In the genomic region with DNA sequence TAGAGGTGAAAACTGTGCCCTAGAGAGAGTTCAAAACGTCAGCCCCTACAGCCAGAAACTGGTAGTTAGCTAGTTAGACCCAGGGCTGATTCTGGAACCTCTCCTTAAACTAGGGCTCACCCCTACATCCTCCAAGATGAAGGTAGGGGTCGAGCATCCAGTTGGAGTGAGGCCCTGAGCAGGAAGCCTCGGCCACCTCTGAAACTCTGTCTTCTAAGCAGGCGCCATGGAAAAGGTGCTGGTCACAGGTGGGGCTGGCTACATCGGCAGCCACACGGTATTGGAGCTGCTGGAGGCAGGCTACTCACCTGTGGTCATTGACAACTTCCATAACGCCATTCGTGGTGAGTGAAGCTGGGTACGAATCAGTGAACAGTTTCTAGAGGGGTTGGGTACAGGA, we compare ENCODE assay signal across 8 mouse cellular contexts. TPM values are rescaled to one million over a fixed set of nuclear protein-coding genes. Genes with fewer than 3 reads are reported as not detected.
A peak's percentile ranks its signal among the peaks of the same experiment; 100 is the strongest.
DNase-seq lines count a peak whose midpoint lies in the region; ATAC-seq and TF ChIP-seq lines count a peak whose summit lies in the region.

No protein-coding gene starts in this region.

- no peak for DNase-seq in heart, postnatal 0 days (ENCODE audit: low spot score)
- DNase-seq in heart, postnatal 4 days = no peak
- DNase-seq in midbrain, postnatal 0 days (ENCODE audit: low spot score) = no peak
- no peak for DNase-seq in left cerebral cortex, postnatal 36 days (ENCODE audit: low spot score in 2 of 2)
- DNase-seq in adrenal gland, adult 18-20 months (ENCODE audit: low spot score in 2 of 2) = no peak

- 0 out of 2 replicates have a peak overlapping the region, but pooled peaks have one; percentile 94 for H3K4me2 ChIP-seq in heart, postnatal 0 days (ENCODE audit: low read depth, low read length)
- no peak overlapping the region for H3K4me2 ChIP-seq in midbrain, embryonic 12.5 days (replicated peaks)
- no peak overlapping the region for H3K4me2 ChIP-seq in midbrain, postnatal 0 days (ENCODE audit: low read depth, low read length, poor library complexity, severe bottlenecking)
- peak overlapping the region; percentile 97 for H3K4me2 ChIP-seq in intestine, postnatal 0 days (replicated peaks; ENCODE audit: low read depth)
- H3K4me2 ChIP-seq in stomach, embryonic 15.5 days = peak overlapping the region; percentile 90; the same call in 1 of the 2 replicates

- no peak for TF ChIP-seq CTCF in heart, postnatal 0 days (IDR thresholded peaks at IDR 0.05; ENCODE audit: low read depth)
- no peak for TF ChIP-seq CTCF in midbrain, postnatal 0 days (IDR thresholded peaks at IDR 0.05)
- no peak for TF ChIP-seq CTCF in intestine, postnatal 0 days (IDR thresholded peaks at IDR 0.05; ENCODE audit: low read depth)

- 82% methylated on average over 9 of the region's 9 CpGs for WGBS in heart, postnatal 0 days
- WGBS in midbrain, embryonic 12.5 days = 85% methylated on average over 9 of the region's 9 CpGs
- 86% methylated on average over 9 of the region's 9 CpGs for WGBS in midbrain, postnatal 0 days
- 73% methylated on average over 9 of the region's 9 CpGs for WGBS in intestine, postnatal 0 days
- WGBS in stomach, embryonic 15.5 days = 75% methylated on average over 9 of the region's 9 CpGs

- peaks cover 54% of the 10 kb centered on the region for H3K36me3 ChIP-seq in heart, postnatal 0 days (replicated peaks; ENCODE audit: control insufficient read depth, insufficient read depth, low read length)
- peaks cover 54% of the 10 kb centered on the region for H3K36me3 ChIP-seq in midbrain, embryonic 12.5 days
- H3K36me3 ChIP-seq in midbrain, postnatal 0 days (ENCODE audit: insufficient read depth, low read length) = peaks cover 54% of the 10 kb centered on the region
- H3K36me3 ChIP-seq in intestine, postnatal 0 days (ENCODE audit: control insufficient read depth, insufficient read depth) = peaks cover 57% of the 10 kb centered on the region
- H3K36me3 ChIP-seq in stomach, embryonic 15.5 days = peaks cover 43% of the 10 kb centered on the region

- no peak overlapping the region for H3K4me3 ChIP-seq in heart, postnatal 0 days (ENCODE audit: low read depth, low read length)
- H3K4me3 ChIP-seq in midbrain, embryonic 12.5 days = no peak overlapping the region
- H3K4me3 ChIP-seq in midbrain, postnatal 0 days (ENCODE audit: low read depth, low read length) = no peak overlapping the region
- no peak overlapping the region for H3K4me3 ChIP-seq in intestine, postnatal 0 days (ENCODE audit: low read depth, low read length)
- H3K4me3 ChIP-seq in stomach, embryonic 15.5 days (replicated peaks) = no peak overlapping the region

- H3K27me3 ChIP-seq in heart, postnatal 0 days (ENCODE audit: control insufficient read depth, insufficient read depth, low read length) = no peaks in the 10 kb centered on the region
- H3K27me3 ChIP-seq in midbrain, embryonic 12.5 days = 0 out of 2 replicates have a peak, but pooled peaks cover 4% of the 10 kb centered on the region
- H3K27me3 ChIP-seq in midbrain, postnatal 0 days (ENCODE audit: insufficient read depth, low read length) = no peaks in the 10 kb centered on the region
- no peaks in the 10 kb centered on the region for H3K27me3 ChIP-seq in intestine, postnatal 0 days (replicated peaks; ENCODE audit: control insufficient read depth, insufficient read depth, low read length)
- no peaks in the 10 kb centered on the region for H3K27me3 ChIP-seq in stomach, embryonic 15.5 days (replicated peaks)

- no peak overlapping the region for H3K9ac ChIP-seq in heart, postnatal 0 days (replicated peaks; ENCODE audit: low read depth, low read length)
- 0 out of 2 replicates have a peak overlapping the region, but pooled peaks have one; percentile 86 for H3K9ac ChIP-seq in midbrain, embryonic 12.5 days (replicated peaks)
- H3K9ac ChIP-seq in midbrain, postnatal 0 days (replicated peaks; ENCODE audit: low read length, poor library complexity, severe bottlenecking) = no peak overlapping the region
- H3K9ac ChIP-seq in intestine, postnatal 0 days (ENCODE audit: low read depth, low read length) = peak overlapping the region; percentile 31; the same call in 1 of the 2 replicates
- H3K9ac ChIP-seq in stomach, embryonic 15.5 days = no peak overlapping the region

- ATAC-seq in heart, postnatal 0 days (ENCODE audit: insufficient read depth, low read depth) = no peak
- no peak for ATAC-seq in midbrain, embryonic 12.5 days (ENCODE audit: low FRiP score, low read depth)
- no peak for ATAC-seq in midbrain, postnatal 0 days (ENCODE audit: low FRiP score)
- ATAC-seq in intestine, postnatal 0 days = no peak
- ATAC-seq in stomach, embryonic 15.5 days (ENCODE audit: insufficient read depth, low FRiP score, low read depth) = no peak

- H3K4me1 ChIP-seq in heart, postnatal 0 days (ENCODE audit: control insufficient read depth, insufficient read depth) = no peaks in the 10 kb centered on the region; the same call in 1 of the 2 replicates
- H3K4me1 ChIP-seq in midbrain, embryonic 12.5 days = peaks cover 23% of the 10 kb centered on the region
- peaks cover 7% of the 10 kb centered on the region; the same call in 1 of the 2 replicates for H3K4me1 ChIP-seq in midbrain, postnatal 0 days (ENCODE audit: insufficient read depth, low read length)
- H3K4me1 ChIP-seq in intestine, postnatal 0 days (replicated peaks; ENCODE audit: control insufficient read depth, insufficient read depth, low read length) = no peaks in the 10 kb centered on the region
- H3K4me1 ChIP-seq in stomach, embryonic 15.5 days = peaks cover 15% of the 10 kb centered on the region

- no peak for TF ChIP-seq EP300 in heart, postnatal 0 days (IDR thresholded peaks at IDR 0.05; ENCODE audit: low read depth)

- intact Hi-C loops in left cerebral cortex, postnatal 36 days (cut with DNase I) = no loop called here

- no peaks in the 10 kb centered on the region for H3K9me3 ChIP-seq in heart, postnatal 0 days (replicated peaks; ENCODE audit: control insufficient read depth, low read length)
- H3K9me3 ChIP-seq in midbrain, embryonic 12.5 days = no peaks in the 10 kb centered on the region
- no peaks in the 10 kb centered on the region for H3K9me3 ChIP-seq in midbrain, postnatal 0 days (ENCODE audit: low read length)
- H3K9me3 ChIP-seq in intestine, postnatal 0 days (ENCODE audit: control insufficient read depth) = no peaks in the 10 kb centered on the region
- no peaks in the 10 kb centered on the region for H3K9me3 ChIP-seq in stomach, embryonic 15.5 days

- 0 out of 2 replicates have a peak overlapping the region, but pooled peaks have one; percentile 2 for H3K27ac ChIP-seq in heart, postnatal 0 days (ENCODE audit: low read depth)
- H3K27ac ChIP-seq in midbrain, embryonic 12.5 days (replicated peaks) = no peak overlapping the region
- no peak overlapping the region for H3K27ac ChIP-seq in midbrain, postnatal 0 days (ENCODE audit: low read depth, low read length)
- peak overlapping the region; percentile 89 for H3K27ac ChIP-seq in intestine, postnatal 0 days (ENCODE audit: low read depth, low read length)
- H3K27ac ChIP-seq in stomach, embryonic 15.5 days = peak overlapping the region; percentile 89

RNA-seq across cellular contexts. Expression of a gene that starts 1.6 kb away (rescaled TPM):
- 6.7 and 18.2 TPM in 2 replicates for total RNA-seq in heart, postnatal 0 days (2014; rRNA removed; ENCODE audit: low replicate concordance)
- polyA plus RNA-seq in heart, postnatal 0 days (2015; fragmentation: Nextera tagmentation; extraction: Ambion mirVana) = 10.4 and 11.8 TPM in 2 replicates
- 1 to 10 TPM; 7.6 to 9.8 TPM for total RNA-seq in heart, postnatal 4 days (2021)
- 32.1 and 32.8 TPM in 2 replicates for polyA plus RNA-seq in midbrain, embryonic 12.5 days (2016; fragmentation: Nextera tagmentation; extraction: Ambion mirVana)
- 33.5 and 47.5 TPM in 2 replicates for total RNA-seq in midbrain, postnatal 0 days (2014; rRNA removed)
- polyA plus RNA-seq in midbrain, postnatal 0 days (2015; fragmentation: Nextera tagmentation; extraction: Ambion mirVana) = 36.7 and 41.6 TPM in 2 replicates
- polyA plus RNA-seq in intestine, postnatal 0 days (2015; fragmentation: Nextera tagmentation; extraction: Ambion mirVana) = 99.5 and 131 TPM in 2 replicates
- 90.9 and 92.1 TPM in 2 replicates for polyA plus RNA-seq in stomach, embryonic 15.5 days (2015; fragmentation: Nextera tagmentation; extraction: Ambion mirVana)
- 10 to 100 TPM; 22.4 to 24.1 TPM for total RNA-seq in left cerebral cortex, postnatal 36 days (2021)
- total RNA-seq in adrenal gland, adult 18-20 months (2021) = 10 to 100 TPM; 18.2 to 43.2 TPM

RNA-seq across cellular contexts. Expression of a gene that starts 7.3 kb away (rescaled TPM):
- total RNA-seq in heart, postnatal 0 days (2014; rRNA removed; ENCODE audit: low replicate concordance) = 53.0 and 58.4 TPM in 2 replicates
- polyA plus RNA-seq in heart, postnatal 0 days (2015; fragmentation: Nextera tagmentation; extraction: Ambion mirVana) = 63.3 and 66.8 TPM in 2 replicates
- total RNA-seq in heart, postnatal 4 days (2021) = 10 to 100 TPM; 46.3 to 46.9 TPM
- polyA plus RNA-seq in midbrain, embryonic 12.5 days (2016; fragmentation: Nextera tagmentation; extraction: Ambion mirVana) = 162 and 163 TPM in 2 replicates
- 157 and 182 TPM in 2 replicates for total RNA-seq in midbrain, postnatal 0 days (2014; rRNA removed)
- polyA plus RNA-seq in midbrain, postnatal 0 days (2015; fragmentation: Nextera tagmentation; extraction: Ambion mirVana) = 212 and 227 TPM in 2 replicates
- 90.3 and 94.9 TPM in 2 replicates for polyA plus RNA-seq in intestine, postnatal 0 days (2015; fragmentation: Nextera tagmentation; extraction: Ambion mirVana)
- polyA plus RNA-seq in stomach, embryonic 15.5 days (2015; fragmentation: Nextera tagmentation; extraction: Ambion mirVana) = 102 and 105 TPM in 2 replicates
- total RNA-seq in left cerebral cortex, postnatal 36 days (2021) = 10 to 100 TPM; 80.0 to 86.1 TPM
- total RNA-seq in adrenal gland, adult 18-20 months (2021) = 10 to 100 TPM; 71.4 to 71.5 TPM

RNA-seq across cellular contexts. Expression of a gene that starts 18.9 kb away (rescaled TPM):
- total RNA-seq in heart, postnatal 0 days (2014; rRNA removed; ENCODE audit: low replicate concordance) = 44.3 and 48.8 TPM in 2 replicates
- 97.5 and 101 TPM in 2 replicates for polyA plus RNA-seq in heart, postnatal 0 days (2015; fragmentation: Nextera tagmentation; extraction: Ambion mirVana)
- total RNA-seq in heart, postnatal 4 days (2021) = 10 to 100 TPM; 52.2 to 59.8 TPM
- polyA plus RNA-seq in midbrain, embryonic 12.5 days (2016; fragmentation: Nextera tagmentation; extraction: Ambion mirVana) = 52.7 and 54.1 TPM in 2 replicates
- total RNA-seq in midbrain, postnatal 0 days (2014; rRNA removed) = 26.9 and 33.0 TPM in 2 replicates
- 54.1 and 58.9 TPM in 2 replicates for polyA plus RNA-seq in midbrain, postnatal 0 days (2015; fragmentation: Nextera tagmentation; extraction: Ambion mirVana)
- polyA plus RNA-seq in intestine, postnatal 0 days (2015; fragmentation: Nextera tagmentation; extraction: Ambion mirVana) = 232 and 235 TPM in 2 replicates
- polyA plus RNA-seq in stomach, embryonic 15.5 days (2015; fragmentation: Nextera tagmentation; extraction: Ambion mirVana) = 88.5 and 90.4 TPM in 2 replicates
- total RNA-seq in left cerebral cortex, postnatal 36 days (2021) = 10 to 100 TPM; 28.9 to 30.6 TPM
- total RNA-seq in adrenal gland, adult 18-20 months (2021) = 10 to 100 TPM; 53.2 to 62.3 TPM

RNA-seq across cellular contexts. Expression of a gene that starts 22.0 kb away (rescaled TPM):
- total RNA-seq in heart, postnatal 0 days (2014; rRNA removed; ENCODE audit: low replicate concordance) = 24.4 and 35.7 TPM in 2 replicates
- 29.5 and 30.7 TPM in 2 replicates for polyA plus RNA-seq in heart, postnatal 0 days (2015; fragmentation: Nextera tagmentation; extraction: Ambion mirVana)
- total RNA-seq in heart, postnatal 4 days (2021) = 10 to 100 TPM; 17.1 to 18.3 TPM
- 56.0 and 58.3 TPM in 2 replicates for polyA plus RNA-seq in midbrain, embryonic 12.5 days (2016; fragmentation: Nextera tagmentation; extraction: Ambion mirVana)
- 61.6 and 67.9 TPM in 2 replicates for total RNA-seq in midbrain, postnatal 0 days (2014; rRNA removed)
- polyA plus RNA-seq in midbrain, postnatal 0 days (2015; fragmentation: Nextera tagmentation; extraction: Ambion mirVana) = 90.5 and 101 TPM in 2 replicates
- 56.7 and 57.7 TPM in 2 replicates for polyA plus RNA-seq in intestine, postnatal 0 days (2015; fragmentation: Nextera tagmentation; extraction: Ambion mirVana)
- polyA plus RNA-seq in stomach, embryonic 15.5 days (2015; fragmentation: Nextera tagmentation; extraction: Ambion mirVana) = 50.3 and 55.1 TPM in 2 replicates
- total RNA-seq in left cerebral cortex, postnatal 36 days (2021) = 10 to 100 TPM; 82.7 to 91.9 TPM
- total RNA-seq in adrenal gland, adult 18-20 months (2021) = 10 to 100 TPM; 29.4 to 31.4 TPM

RNA-seq across cellular contexts. Expression of a gene that starts 44.6 kb away (rescaled TPM):
- 24.3 and 30.3 TPM in 2 replicates for total RNA-seq in heart, postnatal 0 days (2014; rRNA removed; ENCODE audit: low replicate concordance)
- 48.4 and 50.4 TPM in 2 replicates for polyA plus RNA-seq in heart, postnatal 0 days (2015; fragmentation: Nextera tagmentation; extraction: Ambion mirVana)
- 10 to 100 TPM; 42.4 to 45.9 TPM for total RNA-seq in heart, postnatal 4 days (2021)
- polyA plus RNA-seq in midbrain, embryonic 12.5 days (2016; fragmentation: Nextera tagmentation; extraction: Ambion mirVana) = 50.6 and 54.7 TPM in 2 replicates
- 37.8 and 38.8 TPM in 2 replicates for total RNA-seq in midbrain, postnatal 0 days (2014; rRNA removed)
- 92.7 and 93.7 TPM in 2 replicates for polyA plus RNA-seq in midbrain, postnatal 0 days (2015; fragmentation: Nextera tagmentation; extraction: Ambion mirVana)
- 717 and 739 TPM in 2 replicates for polyA plus RNA-seq in intestine, postnatal 0 days (2015; fragmentation: Nextera tagmentation; extraction: Ambion mirVana)
- polyA plus RNA-seq in stomach, embryonic 15.5 days (2015; fragmentation: Nextera tagmentation; extraction: Ambion mirVana) = 93.2 and 96.3 TPM in 2 replicates
- total RNA-seq in left cerebral cortex, postnatal 36 days (2021) = 10 to 100 TPM; 31.7 to 40.0 TPM
- total RNA-seq in adrenal gland, adult 18-20 months (2021) = 100 to 1,000 TPM in 1 of 2 experiments, 10 to 100 TPM in 1; 95.5 to 101 TPM

Comparison
In these comparisons a context has a peak if more than half of its experiments do, and no peak if none do; other contexts are left out.
1. H3K9ac ChIP-seq: peak in midbrain, embryonic 12.5 days (single experiment) and intestine, postnatal 0 days (single experiment); none in heart, postnatal 0 days (single experiment), midbrain, postnatal 0 days (single experiment) and stomach, embryonic 15.5 days (single experiment).
2. H3K27ac ChIP-seq: peak in heart, postnatal 0 days (single experiment), intestine, postnatal 0 days (single experiment) and stomach, embryonic 15.5 days (single experiment); none in midbrain, embryonic 12.5 days (single experiment) and midbrain, postnatal 0 days (single experiment).
3. H3K4me2 ChIP-seq: peak in heart, postnatal 0 days (single experiment), intestine, postnatal 0 days (single experiment) and stomach, embryonic 15.5 days (single experiment); none in midbrain, embryonic 12.5 days (single experiment) and midbrain, postnatal 0 days (single experiment).